Mouse (Mus musculus) E14TG2a.4 (cell line): ENCODE results near the gene Taf6l.
A peak's percentile ranks its signal among the peaks of the same experiment; 100 is the strongest.

Experiments used
- H3K27me3 ChIP-seq: 2 replicates; pipeline ENCODE4 v1.6.1; 2014; ENCODE audit warnings: low read length, control low read depth; ENCODE audit not compliant: insufficient read depth
- H3K36me3 ChIP-seq: 2 replicates; pipeline ENCODE4 v1.6.1; 2014; ENCODE audit warnings: low read length, control low read depth; ENCODE audit not compliant: insufficient read depth
- H3K4me1 ChIP-seq: replicated peaks from 2 replicates; pipeline ENCODE4 v1.6.1; 2014; ENCODE audit warnings: low read depth, low read length, control low read depth
- H3K4me3 ChIP-seq: replicated peaks from 2 replicates; pipeline ENCODE4 v1.5.1; 2014; ENCODE audit warnings: mild to moderate bottlenecking, low read length
- H3K9me3 ChIP-seq: 2 replicates; pipeline ENCODE4 v1.6.1; 2014; ENCODE audit warnings: low read length, control low read depth
- CTCF ChIP-seq: conservative IDR thresholded peaks from 2 replicates; pipeline ENCODE4 v1.5.1; 2014; ENCODE audit warnings: low read length
- NANOG ChIP-seq: IDR thresholded peaks from 2 replicates; pipeline ENCODE4 v1.6.1; 2014; ENCODE audit warnings: borderline replicate concordance, low read length, mixed read lengths
- POU5F1 ChIP-seq: IDR thresholded peaks from 2 replicates; pipeline ENCODE4 v1.6.1; 2014; ENCODE audit warnings: low read length, borderline replicate concordance

Gene Taf6l

DNA sequence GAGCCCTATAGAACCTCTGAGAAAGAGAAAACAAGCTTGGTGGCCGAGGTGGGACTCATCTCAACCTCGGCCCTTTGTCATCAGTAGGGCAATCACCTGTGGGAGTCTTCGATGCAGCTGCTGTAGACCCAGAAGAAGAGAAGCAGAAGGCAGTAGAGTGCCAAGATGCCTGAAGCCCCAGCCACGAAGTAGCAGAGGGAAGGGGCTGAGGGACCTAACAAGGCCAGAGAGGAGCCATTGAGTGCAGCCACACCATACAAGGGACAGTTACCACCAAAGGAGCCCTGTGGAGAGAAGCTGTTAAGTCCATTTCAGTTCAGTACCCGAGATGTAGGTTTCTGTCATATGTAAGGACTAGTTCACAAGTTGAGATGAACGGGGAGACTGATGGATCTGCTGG, 12.8 kb downstream of the Taf6l start:
- no peaks in the 10 kb centered on the region for H3K27me3 ChIP-seq
- peaks cover 61% of the 10 kb centered on the region for H3K36me3 ChIP-seq
- H3K4me1 ChIP-seq, result peaks cover 58% of the 10 kb centered on the region
- no peaks in the 10 kb centered on the region for H3K9me3 ChIP-seq
- peak overlapping the region; percentile 92 for H3K4me3 ChIP-seq
- TF ChIP-seq NANOG (no peak), CTCF (no peak), POU5F1 (no peak)

DNA sequence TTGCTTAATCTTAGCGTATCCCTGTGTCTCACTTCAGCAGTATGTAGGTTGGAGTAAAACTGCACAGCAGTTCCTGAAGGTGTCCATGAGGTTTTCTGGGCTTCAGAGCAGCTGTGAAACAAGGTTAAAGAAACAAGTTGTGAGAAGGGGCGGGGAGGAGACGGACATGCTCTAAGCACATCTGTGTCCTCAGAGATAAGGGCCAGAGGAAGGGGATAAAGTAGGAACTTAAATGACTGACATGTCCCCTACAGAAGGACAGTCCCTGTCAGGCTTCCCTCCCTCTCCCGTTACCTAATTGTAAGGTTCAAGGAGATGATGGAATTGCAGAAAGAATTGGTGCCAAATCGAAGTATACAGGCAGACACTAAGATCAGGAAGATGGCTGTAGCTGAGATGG, 13.2 kb downstream of the Taf6l start:
- TF ChIP-seq CTCF (no peak), NANOG (no peak), POU5F1 (no peak)
- Histone ChIP-seq H3K9me3 (no peaks in the 10 kb centered on the region), H3K4me3 (peak overlapping the region; percentile 92), H3K36me3 (peaks cover 61% of the 10 kb centered on the region), H3K4me1 (peaks cover 58% of the 10 kb centered on the region), H3K27me3 (no peaks in the 10 kb centered on the region)

DNA sequence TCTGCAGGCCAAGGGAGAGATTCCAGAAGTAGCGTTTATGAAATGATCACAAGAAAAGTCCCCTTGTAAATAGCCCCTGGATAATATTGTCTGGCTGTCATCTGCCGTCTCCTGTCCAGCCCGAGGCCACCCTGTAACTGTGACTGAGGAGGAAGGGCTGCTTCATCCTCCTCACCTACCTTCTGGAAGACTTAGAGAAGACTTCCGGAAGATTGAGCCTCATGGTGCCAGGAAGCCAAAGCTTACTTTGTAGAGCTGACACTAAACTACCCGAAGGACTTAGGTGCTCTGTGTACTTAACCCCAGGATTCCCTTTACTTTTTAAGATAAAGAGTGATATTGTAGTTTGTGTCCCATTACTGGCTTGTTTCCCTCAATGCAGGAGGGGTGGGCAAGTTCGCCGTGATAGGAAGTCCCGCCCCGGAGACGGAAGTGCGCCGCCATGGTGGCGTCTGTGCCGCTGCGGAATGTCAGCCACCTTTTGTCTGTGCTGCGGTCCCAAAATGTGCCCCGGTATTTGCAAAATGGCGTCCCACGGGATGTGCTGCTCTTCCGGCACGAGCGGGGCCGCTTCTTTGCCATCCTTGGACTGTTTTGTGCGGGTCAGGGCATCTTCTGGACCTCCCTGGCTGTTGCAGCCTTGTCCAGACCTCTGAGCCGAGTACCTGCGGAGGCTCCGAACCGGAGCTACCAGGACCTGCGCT, 15.5 kb downstream of the Taf6l start, which contains the start of gene Tmem223:
Gene Tmem223 (plus strand): TSS at position 430 of the 704 bp plus-strand sequence.
- peaks cover 44% of the 10 kb centered on the region for H3K4me1 ChIP-seq
- peak within 1 kb of the TSS; percentile 98 for H3K4me3 ChIP-seq
- peaks cover 71% of the 10 kb centered on the region for H3K36me3 ChIP-seq
- H3K27me3 ChIP-seq, result no peaks in the 10 kb centered on the region
- peaks cover 1% of the 10 kb centered on the region; the same call in 1 of the 2 replicates for H3K9me3 ChIP-seq
- TF ChIP-seq NANOG (no peak), POU5F1 (no peak), CTCF (no peak)

GRCm38 (mm10) chr19:8765562-8765961, 20.7 kb downstream of the Taf6l start:
- TF ChIP-seq NANOG (no peak), POU5F1 (no peak), CTCF (no peak)
- H3K27me3 ChIP-seq, result no peaks in the 10 kb centered on the region
- peaks cover 8% of the 10 kb centered on the region; the same call in 1 of the 2 replicates for H3K9me3 ChIP-seq
- peaks cover 92% of the 10 kb centered on the region for H3K36me3 ChIP-seq
- no peak overlapping the region for H3K4me3 ChIP-seq
- peaks cover 20% of the 10 kb centered on the region for H3K4me1 ChIP-seq

DNA sequence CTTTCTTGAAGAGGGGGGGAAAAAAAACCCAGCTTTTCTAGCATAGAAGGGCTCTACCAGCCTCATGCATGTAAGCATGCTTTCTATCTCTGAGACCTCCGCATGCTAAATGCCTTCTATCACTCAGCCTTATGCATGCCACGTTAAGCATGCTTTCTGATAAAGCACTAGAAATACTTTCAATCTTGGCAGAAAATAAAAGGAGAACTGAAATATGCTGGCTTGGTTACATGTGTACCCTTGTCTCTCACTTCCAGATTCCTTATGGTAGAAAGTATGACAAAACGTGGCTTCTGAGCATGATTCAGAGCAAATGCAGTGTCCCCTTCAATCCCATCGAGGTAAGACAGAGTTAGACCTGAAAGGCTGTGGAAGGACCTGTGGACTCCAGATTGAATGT, 22.9 kb downstream of the Taf6l start:
- TF ChIP-seq POU5F1 (no peak), NANOG (no peak), CTCF (no peak)
- peaks cover 8% of the 10 kb centered on the region; the same call in 1 of the 2 replicates for H3K9me3 ChIP-seq
- no peaks in the 10 kb centered on the region for H3K27me3 ChIP-seq
- peaks cover 72% of the 10 kb centered on the region for H3K36me3 ChIP-seq
- H3K4me1 ChIP-seq, result peaks cover 29% of the 10 kb centered on the region
- no peak overlapping the region for H3K4me3 ChIP-seq

- H3K36me3 ChIP-seq, result peaks cover 48% of the 10 kb centered on the region
- H3K4me1 ChIP-seq, result peaks cover 42% of the 10 kb centered on the region
- H3K4me3 ChIP-seq, result no peak overlapping the region
- H3K27me3 ChIP-seq, result no peaks in the 10 kb centered on the region
- H3K9me3 ChIP-seq, result peaks cover 7% of the 10 kb centered on the region; the same call in 1 of the 2 replicates
- TF ChIP-seq NANOG (no peak), POU5F1 (no peak), CTCF (no peak; the same call in 1 of the 2 replicates)
These were observed 25.5 kb downstream of the Taf6l start for GRCm38 (mm10) chr19:8760757-8761156.

- Histone ChIP-seq H3K4me1 (peaks cover 51% of the 10 kb centered on the region), H3K9me3 (no peaks in the 10 kb centered on the region), H3K27me3 (no peaks in the 10 kb centered on the region), H3K4me3 (peak overlapping the region; percentile 97), H3K36me3 (peaks cover 48% of the 10 kb centered on the region)
- TF ChIP-seq POU5F1, result no peak
- no peak for TF ChIP-seq CTCF
- no peak for TF ChIP-seq NANOG
These were observed 27.3 kb downstream of the Taf6l start for GRCm38 (mm10) chr19:8758899-8759298.

DNA sequence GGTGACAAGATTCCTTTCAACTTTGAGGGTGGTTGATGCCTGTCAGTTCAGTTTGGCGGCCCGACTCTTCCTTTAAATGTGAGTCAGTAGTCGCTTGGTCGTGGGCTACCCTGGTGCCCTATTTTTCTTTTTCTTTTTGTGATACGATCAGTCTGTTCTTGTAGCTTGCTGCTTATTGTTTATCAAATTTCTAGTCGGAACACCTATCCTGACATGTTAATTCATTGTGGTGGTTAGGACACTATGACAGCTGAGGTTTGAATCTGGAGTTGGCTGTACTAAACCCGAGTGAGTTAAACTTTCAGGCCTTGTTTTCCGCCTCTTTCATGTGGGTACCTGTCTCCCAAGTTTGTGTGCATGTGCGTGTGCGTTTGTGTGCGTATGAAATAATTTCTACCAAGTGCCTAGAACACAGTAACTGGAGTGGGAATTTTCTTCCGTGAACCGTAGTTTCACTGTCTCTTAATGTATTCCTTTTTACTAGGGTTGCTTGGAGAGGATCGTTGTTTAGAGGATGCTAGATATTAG, 28.7 kb downstream of the Taf6l start:
- Histone ChIP-seq H3K36me3 (peaks cover 48% of the 10 kb centered on the region), H3K9me3 (no peaks in the 10 kb centered on the region), H3K27me3 (no peaks in the 10 kb centered on the region), H3K4me3 (peak overlapping the region; percentile 97), H3K4me1 (peaks cover 51% of the 10 kb centered on the region)
- TF ChIP-seq CTCF (no peak), NANOG (no peak), POU5F1 (no peak)
